Mouse (Mus musculus): ENCODE data around the gene Gpr160. TPM values are rescaled to one million over a fixed set of nuclear protein-coding genes. Genes with fewer than 3 reads are reported as not detected.
A peak's percentile ranks its signal among the peaks of the same experiment; 100 is the strongest.

Gpr160 gene
- total RNA-seq, 2 experiments from 2014 or later: 0.60 to 0.63 TPM

DNA sequence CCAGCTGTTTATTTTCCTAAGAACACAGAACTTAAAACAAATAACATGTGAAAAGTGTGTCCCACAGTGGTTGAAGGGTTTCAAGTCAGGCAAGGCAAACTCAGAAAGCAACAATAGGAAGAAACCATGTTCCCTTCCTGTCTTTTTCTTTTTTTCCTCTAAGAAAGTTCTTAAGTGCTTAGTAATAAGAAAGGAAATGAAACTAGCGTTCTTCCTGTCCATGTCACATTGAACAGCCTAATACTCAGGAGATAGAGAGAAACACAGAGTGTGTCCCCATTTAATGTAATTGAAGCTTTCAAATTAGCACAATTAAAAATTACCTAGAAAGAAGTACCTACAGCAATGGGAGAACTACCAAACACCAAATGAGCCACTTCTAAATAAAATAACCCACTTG, 48.9 kb downstream of the Gpr160 start:
- DNase-seq: no peak

DNA sequence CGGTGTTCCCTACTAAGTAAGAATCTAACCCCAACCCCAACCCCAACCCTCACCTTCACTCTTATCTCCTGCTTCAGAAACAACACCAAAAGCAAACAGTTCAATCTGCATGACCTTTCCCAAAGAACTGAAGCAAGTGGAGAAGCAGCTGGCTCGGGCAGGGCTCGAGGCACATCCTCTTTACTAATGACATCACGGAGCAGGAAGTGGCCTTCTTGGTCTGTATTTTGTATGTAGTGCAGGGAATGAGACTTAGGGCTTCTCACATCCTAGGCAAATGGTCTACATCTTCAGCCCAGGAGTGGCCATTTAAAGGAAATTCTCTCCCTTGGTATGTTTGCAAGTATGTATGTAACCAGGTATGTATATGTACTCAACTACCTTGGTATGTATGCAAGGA, 61.4 kb downstream of the Gpr160 start:
- DNase-seq: no peak

DNA sequence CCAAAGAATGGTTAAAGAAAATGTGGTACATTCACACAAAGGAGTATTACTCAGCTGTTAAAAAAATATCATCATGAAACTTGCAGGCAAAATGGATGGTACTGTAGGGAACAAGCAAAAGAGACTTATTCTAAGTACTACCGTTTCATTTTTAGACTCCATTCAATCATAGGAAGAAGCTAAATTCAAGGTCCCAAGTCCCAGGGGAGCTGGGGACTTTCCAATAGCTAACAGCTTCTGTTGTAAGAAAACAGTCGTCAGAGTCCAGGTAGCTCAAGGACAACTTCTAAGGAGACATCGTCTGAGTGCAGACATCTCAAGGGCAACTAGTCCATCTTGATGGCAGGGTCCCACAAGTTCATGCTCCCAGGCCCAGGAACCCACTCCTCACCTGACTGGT, 71.9 kb downstream of the Gpr160 start:
- DNase-seq: no peak

DNA sequence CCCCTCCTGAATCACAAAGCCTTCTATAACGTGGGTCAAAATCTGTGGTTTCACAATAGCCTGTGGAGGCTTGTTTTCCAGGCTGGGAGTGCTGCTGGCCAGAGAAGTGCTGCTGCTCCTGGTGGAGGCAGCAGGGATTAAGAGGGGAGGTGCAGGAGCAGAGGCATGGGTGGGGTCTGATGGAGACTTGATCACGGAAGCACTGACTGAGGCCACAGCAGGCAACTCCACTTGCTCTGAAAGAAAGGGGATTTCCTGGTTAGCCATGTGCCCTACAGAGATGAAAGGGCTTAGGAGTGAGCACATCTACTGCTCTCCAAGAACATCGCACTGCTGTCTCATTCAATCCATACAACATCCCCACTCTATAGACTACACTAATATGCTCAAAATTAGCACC, 74.1 kb downstream of the Gpr160 start:
- peak; percentile 9 for DNase-seq

DNA sequence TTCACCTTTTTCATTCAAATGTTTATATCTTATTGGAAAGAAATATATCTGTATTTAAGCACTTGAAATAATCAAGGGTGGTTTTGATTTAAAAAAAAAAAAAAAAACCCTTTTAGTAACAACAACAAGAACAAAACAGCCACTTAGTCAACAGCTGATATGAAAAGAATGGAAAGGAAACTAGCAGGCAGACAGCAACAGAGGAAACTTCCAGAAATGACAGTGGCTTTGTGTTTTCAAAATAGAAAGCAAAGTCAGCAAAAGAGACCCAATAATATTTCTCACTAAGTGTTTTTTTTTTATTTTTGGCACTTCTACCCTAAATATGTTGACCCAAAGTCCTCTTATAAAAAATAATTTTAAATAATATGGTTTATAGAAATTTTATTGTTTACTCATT, 78.6 kb downstream of the Gpr160 start:
- no peak for DNase-seq

Other genes starting within 250 kb of the Gpr160 start
- not detected for gene Lrriq4, start 211.4 kb upstream of the Gpr160 start, total RNA-seq (2021)
- not detected for gene Lrrc34, start 208.1 kb upstream of the Gpr160 start, total RNA-seq (2021)
- under 1 TPM in 1 of 2 experiments, not detected in 1; 0.12 TPM for gene Lrrc31, start 156.1 kb upstream of the Gpr160 start, total RNA-seq (2021)
- gene Samd7, start 109.7 kb upstream of the Gpr160 start, total RNA-seq (2021): not detected
- 10 to 100 TPM; 37.6 to 38.0 TPM for gene Sec62, start 63.1 kb upstream of the Gpr160 start, total RNA-seq (2021)
- gene Phc3, start 113.5 kb downstream of the Gpr160 start, total RNA-seq (2021): 10 to 100 TPM; 17.6 to 17.8 TPM
- 10 to 100 TPM; 23.0 to 26.6 TPM for gene Prkci, start 139.8 kb downstream of the Gpr160 start, total RNA-seq (2021)
- 10 to 100 TPM; 26.7 to 27.1 TPM for gene Skil, start 239.1 kb downstream of the Gpr160 start, total RNA-seq (2021)

Measured in heart, postnatal 4 days (tissue).